Mouse (Mus musculus) limb, embryonic 14.5 days (tissue): ENCODE data around the gene Top3b. TPM values are rescaled to one million over a fixed set of nuclear protein-coding genes. Genes with fewer than 3 reads are reported as not detected.
"Not testable (repeated sequence)": the region's sequence is repeated elsewhere in the genome, so short reads cannot be mapped to it uniquely, and the experiment has no call there.

Experiments
- ATAC-seq: fragments of 200-750 bp; cut with Nextera tagmentation; 2 replicates; pipeline ENCODE4 v1.8.0; 2017; ENCODE audit warnings: low read depth, moderate number of reproducible peaks, moderate TSS enrichment; ENCODE audit not compliant: low FRiP score
- DNase-seq: peaks from one replicate; pipeline ENCODE4 v3.0.0-alpha.2; 2015; ENCODE audit warnings: low spot score
- H3K27ac ChIP-seq: fragments of 300-500 bp; sonication (generic); replicated peaks from 2 replicates; pipeline ENCODE4 v1.5.1; 2014; ENCODE audit warnings: low read depth, mild to moderate bottlenecking, low read length, moderate library complexity, mixed read lengths
- H3K27me3 ChIP-seq: fragments of 300-500 bp; sonication (generic); 2 replicates; pipeline ENCODE4 v1.6.1; 2014; ENCODE audit warnings: low read length, mixed read lengths; ENCODE audit not compliant: control insufficient read depth, insufficient read depth
- H3K36me3 ChIP-seq: fragments of 300-500 bp; sonication (generic); 2 replicates; pipeline ENCODE4 v1.6.1; 2014; ENCODE audit warnings: mild to moderate bottlenecking, low read length, moderate library complexity, mixed read lengths; ENCODE audit not compliant: control insufficient read depth, insufficient read depth
- H3K4me1 ChIP-seq: fragments of 300-500 bp; sonication (generic); 2 replicates; pipeline ENCODE4 v1.6.1; 2014; ENCODE audit warnings: antibody characterized with exemption, low read length, mixed read lengths; ENCODE audit not compliant: control insufficient read depth, insufficient read depth
- H3K4me2 ChIP-seq: fragments of 300-500 bp; sonication (generic); replicated peaks from 2 replicates; pipeline ENCODE4 v1.6.1; 2014; ENCODE audit warnings: low read depth, mild to moderate bottlenecking, low read length, moderate library complexity; ENCODE audit not compliant: severe bottlenecking
- H3K4me3 ChIP-seq: fragments of 300-500 bp; sonication (generic); replicated peaks from 2 replicates; pipeline ENCODE4 v1.5.1; 2014; ENCODE audit warnings: low read length
- H3K9ac ChIP-seq: fragments of 300-500 bp; sonication (generic); 2 replicates; pipeline ENCODE4 v1.6.1; 2014; ENCODE audit warnings: mild to moderate bottlenecking, low read depth, low read length, moderate library complexity; ENCODE audit not compliant: severe bottlenecking
- H3K9me3 ChIP-seq: fragments of 300-500 bp; sonication (generic); 2 replicates; pipeline ENCODE4 v1.6.1; 2016; ENCODE audit warnings: low read length; ENCODE audit not compliant: control insufficient read depth
- POLR2A ChIP-seq: fragments of 200-500 bp; IDR thresholded peaks from 2 replicates; pipeline ENCODE4 v1.8.0; 2012; ENCODE audit warnings: inconsistent platforms, mild to moderate bottlenecking, moderate library complexity, borderline replicate concordance; ENCODE audit not compliant: insufficient read depth, insufficient read length; ENCODE audit errors: extremely low read depth
- WGBS: fragments of 180-500 bp; shearing (Covaris S2); extraction: QIAGEN DNeasy Blood & Tissue Kit; methylation state at CpG from one replicate; pipeline ENCODE4 v1.1.7; 2014; 5-methylcytosine and 5-hydroxymethylcytosine counted together
- polyA plus RNA-seq, 2 experiments: library from polyadenylated mRNA; depleted of rRNA in 1 of 2; stranded (reverse) in 1 of 2; unstranded in 1 of 2; fragments of >200 nt; fragmentation: Nextera tagmentation in 1 of 2; extraction: Ambion mirVana in 1 of 2; gene quantifications; 2 replicates each; pipeline versions ENCODE4 v1.2.1 to v1.2.3; 2012 to 2014

Gene Top3b
- polyA plus RNA-seq, 2 experiments = 71.5 to 120 TPM

GRCm38 (mm10) chr16:16849196-16849595, 21.3 kb upstream of the Top3b start:
- H3K4me3 ChIP-seq = no peak overlapping the region
- H3K27ac ChIP-seq = no peak overlapping the region
- no peaks in the 10 kb centered on the region for H3K9me3 ChIP-seq
- no peak for TF ChIP-seq POLR2A
- no peak for DNase-seq
- no peak overlapping the region for H3K9ac ChIP-seq
- ATAC-seq = no peak
- no peaks in the 10 kb centered on the region for H3K27me3 ChIP-seq
- no peaks in the 10 kb centered on the region for H3K36me3 ChIP-seq
- H3K4me1 ChIP-seq = no peaks in the 10 kb centered on the region
- no peak overlapping the region for H3K4me2 ChIP-seq

DNA sequence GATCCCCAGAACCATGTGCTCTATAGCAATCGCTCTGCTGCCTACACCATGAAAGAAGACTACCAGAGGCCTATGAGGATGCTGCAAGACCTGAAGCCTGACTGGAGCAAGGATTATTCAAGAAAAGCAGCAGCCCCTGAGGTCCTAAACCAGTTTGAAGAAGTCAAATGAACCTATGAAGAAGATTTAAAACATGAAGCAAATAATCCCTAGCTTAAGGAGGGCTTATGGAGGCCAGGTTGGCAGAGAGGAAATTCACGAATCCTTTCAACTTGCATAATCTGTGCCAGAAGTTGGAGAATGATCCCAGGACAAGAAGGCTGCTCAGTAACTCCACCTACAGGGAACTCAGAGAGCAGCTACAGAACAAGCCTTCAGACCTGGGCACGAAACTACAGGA, 18.1 kb upstream of the Top3b start:
- ATAC-seq (no peak), DNase-seq (no peak)
- 80% methylated on average over 3 of the region's 3 CpGs for WGBS
- Histone ChIP-seq H3K27ac (no peak overlapping the region), H3K9ac (no peak overlapping the region), H3K36me3 (no peaks in the 10 kb centered on the region), H3K4me3 (no peak overlapping the region), H3K9me3 (no peaks in the 10 kb centered on the region), H3K27me3 (no peaks in the 10 kb centered on the region), H3K4me1 (no peaks in the 10 kb centered on the region), H3K4me2 (no peak overlapping the region)
- TF ChIP-seq POLR2A = no peak

DNA sequence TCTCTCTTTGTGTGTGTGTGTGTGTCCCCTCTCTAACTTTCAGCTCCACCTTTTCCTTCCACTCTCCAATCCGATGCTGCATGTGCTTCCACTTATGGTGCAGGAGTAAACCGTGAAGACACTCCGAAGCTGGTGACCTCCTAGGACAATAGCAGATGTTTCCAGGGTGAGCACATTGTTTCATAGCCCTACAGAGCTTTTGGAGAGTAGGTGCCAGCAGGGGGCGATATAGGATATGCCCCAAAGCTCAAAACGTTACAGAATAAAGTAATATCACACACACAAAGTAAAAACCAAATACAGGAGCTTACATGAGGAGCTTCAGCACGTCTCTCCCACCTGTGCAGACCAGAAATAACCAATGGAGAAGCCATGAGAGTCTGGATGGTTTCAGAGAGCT, 15.7 kb upstream of the Top3b start:
- Histone ChIP-seq H3K27me3 (no peaks in the 10 kb centered on the region), H3K27ac (no peak overlapping the region), H3K4me1 (no peaks in the 10 kb centered on the region), H3K36me3 (no peaks in the 10 kb centered on the region), H3K9ac (no peak overlapping the region), H3K4me3 (no peak overlapping the region), H3K4me2 (no peak overlapping the region), H3K9me3 (no peaks in the 10 kb centered on the region)
- 32% methylated on average over 6 of the region's 6 CpGs for WGBS
- no peak for ATAC-seq
- no peak for TF ChIP-seq POLR2A
- DNase-seq = peak; percentile 30

DNA sequence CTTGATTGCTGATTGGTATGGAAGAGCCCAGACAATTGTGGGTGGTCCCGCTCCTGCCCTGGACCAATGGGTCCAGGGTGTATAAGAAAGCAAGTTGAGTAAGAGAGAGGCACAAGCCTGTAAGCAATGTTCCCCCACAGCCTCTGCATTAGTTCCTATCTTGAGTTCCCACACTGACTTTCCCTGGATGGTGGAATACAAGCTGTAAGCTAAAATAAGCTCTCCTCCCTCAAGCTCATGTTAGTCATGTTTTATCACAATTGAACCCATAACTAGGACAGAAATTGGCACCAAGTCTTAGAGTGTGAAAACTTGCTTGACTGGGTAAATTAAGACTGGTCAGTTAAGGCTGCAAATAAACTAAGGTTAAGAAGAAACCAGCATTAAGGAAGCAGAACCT, 15.0 kb upstream of the Top3b start:
- no peaks in the 10 kb centered on the region for H3K9me3 ChIP-seq
- no peaks in the 10 kb centered on the region for H3K4me1 ChIP-seq
- no peak overlapping the region for H3K4me3 ChIP-seq
- ATAC-seq (no peak), DNase-seq (no peak)
- no peak for TF ChIP-seq POLR2A
- no peaks in the 10 kb centered on the region for H3K36me3 ChIP-seq
- no peak overlapping the region for H3K27ac ChIP-seq
- H3K27me3 ChIP-seq = no peaks in the 10 kb centered on the region
- H3K4me2 ChIP-seq = no peak overlapping the region
- 91% methylated on average over 1 of the region's 1 CpGs for WGBS
- no peak overlapping the region for H3K9ac ChIP-seq

DNA sequence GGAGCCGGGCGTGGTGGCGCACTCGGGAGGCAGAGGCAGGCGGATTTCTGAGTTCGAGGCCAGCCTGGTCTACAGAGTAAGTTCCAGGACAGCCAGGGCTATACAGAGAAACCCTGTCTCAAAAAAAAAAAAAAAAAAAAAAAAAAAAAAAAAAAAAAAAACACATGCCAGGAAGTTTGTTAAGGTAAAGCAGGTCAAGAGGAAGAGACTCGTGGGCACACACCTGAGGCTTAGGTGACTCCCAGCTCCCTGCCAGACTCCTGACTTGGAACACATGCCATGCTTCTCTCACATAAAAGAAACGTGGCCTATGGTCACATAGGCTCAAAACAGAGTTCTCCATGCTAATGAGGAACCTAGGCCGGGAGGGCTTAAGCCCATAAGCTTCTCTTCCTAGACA, 14.5 kb upstream of the Top3b start:
- H3K4me3 ChIP-seq, H3K9ac ChIP-seq, H3K4me1 ChIP-seq, H3K27ac ChIP-seq, DNase-seq, ATAC-seq, H3K27me3 ChIP-seq, H3K4me2 ChIP-seq, H3K36me3 ChIP-seq, H3K9me3 ChIP-seq: not testable (repeated sequence)
- WGBS = 79% methylated on average over 9 of the region's 9 CpGs

- no peaks in the 10 kb centered on the region for H3K4me1 ChIP-seq
- no peak for TF ChIP-seq POLR2A
- no peaks in the 10 kb centered on the region for H3K36me3 ChIP-seq
- no peak overlapping the region for H3K9ac ChIP-seq
- no peak overlapping the region for H3K4me2 ChIP-seq
- DNase-seq = no peak
- no peaks in the 10 kb centered on the region for H3K27me3 ChIP-seq
- no peak for ATAC-seq
- H3K9me3 ChIP-seq = no peaks in the 10 kb centered on the region
- H3K27ac ChIP-seq = no peak overlapping the region
- H3K4me3 ChIP-seq = no peak overlapping the region
- 76% methylated on average over 13 of the region's 13 CpGs for WGBS
Measured at GRCm38 (mm10) chr16:16856731-16857476, 13.6 kb upstream of the Top3b start.
